9 mouse cellular contexts compared by ENCODE assay signal in the genomic region with DNA sequence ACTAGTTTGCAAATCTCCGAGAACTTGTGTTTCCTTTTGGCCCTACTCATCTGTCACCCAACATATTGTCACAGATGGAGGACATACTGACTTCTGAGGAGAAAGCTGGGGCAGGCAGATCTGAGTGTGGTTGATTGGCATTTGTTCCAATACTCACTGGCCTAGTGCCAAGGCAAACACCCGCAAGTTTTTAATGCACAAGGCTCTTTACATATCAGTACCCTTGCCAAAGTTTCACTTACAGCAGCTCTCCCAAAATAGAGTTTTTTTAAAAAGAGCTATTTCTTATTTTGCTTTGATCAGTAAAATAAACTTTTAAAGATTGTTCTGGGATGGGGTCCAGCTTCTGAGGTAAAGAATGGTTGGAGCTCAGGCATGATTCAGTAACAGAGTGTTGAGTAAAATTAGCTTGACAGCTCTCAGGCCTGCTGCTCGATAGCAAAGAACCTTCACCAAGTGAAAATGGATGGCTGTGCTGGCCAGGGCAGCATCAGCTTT.
A peak's percentile ranks its signal among the peaks of the same experiment; 100 is the strongest.
DNase-seq lines count a peak whose midpoint lies in the region; ATAC-seq lines count a peak whose summit lies in the region.
"Had no signal": no experiment of that assay in that cellular context is flagged by ENCODE, and none has a peak within 500 bp of the region (broad histone marks: within the 10 kb centered on the region; RNA-seq: fewer than 3 reads in every experiment).

No protein-coding gene starts in this region.

- H3K4me2 ChIP-seq in midbrain, embryonic 11.5 days = no peak overlapping the region
- H3K4me2 ChIP-seq in midbrain, embryonic 13.5 days (replicated peaks) = no peak overlapping the region
- no peak overlapping the region for H3K4me2 ChIP-seq in forebrain, embryonic 14.5 days (ENCODE audit: low read length)
- H3K4me2 ChIP-seq in hindbrain, embryonic 14.5 days (replicated peaks) = no peak overlapping the region
- no peak overlapping the region for H3K4me2 ChIP-seq in lung, embryonic 16.5 days (ENCODE audit: low read depth, low read length)
- H3K4me2 ChIP-seq: limb, embryonic 12.5 days had no signal

- H3K27ac ChIP-seq in midbrain, embryonic 11.5 days (ENCODE audit: low read depth, low read length) = no peak overlapping the region
- H3K27ac ChIP-seq in midbrain, embryonic 13.5 days = no peak overlapping the region
- peak overlapping the region; percentile 17; the same call in 1 of the 2 replicates for H3K27ac ChIP-seq in forebrain, embryonic 14.5 days (ENCODE audit: low read depth, low read length)
- peak overlapping the region; percentile 43; the same call in 1 of the 2 replicates for H3K27ac ChIP-seq in hindbrain, embryonic 14.5 days
- H3K27ac ChIP-seq in lung, embryonic 16.5 days (ENCODE audit: low read length) = peak overlapping the region; percentile 60
- H3K27ac ChIP-seq: limb, embryonic 12.5 days had no signal

- no peak overlapping the region for H3K4me3 ChIP-seq in midbrain, embryonic 11.5 days (ENCODE audit: low read depth, low read length)
- no peak overlapping the region for H3K4me3 ChIP-seq in midbrain, embryonic 13.5 days (replicated peaks)
- no peak overlapping the region for H3K4me3 ChIP-seq in forebrain, embryonic 14.5 days (ENCODE audit: low read depth, low read length)
- no peak overlapping the region for H3K4me3 ChIP-seq in hindbrain, embryonic 14.5 days (replicated peaks; ENCODE audit: low read length)
- no peak overlapping the region for H3K4me3 ChIP-seq in lung, embryonic 16.5 days (ENCODE audit: low read length)
- H3K4me3 ChIP-seq: limb, embryonic 12.5 days had no signal

- peak; percentile 65 for DNase-seq in midbrain, embryonic 11.5 days (ENCODE audit: low spot score, missing footprints)
- DNase-seq in forebrain, embryonic 14.5 days (ENCODE audit: low spot score) = peak; percentile 87
- peak; percentile 33 for DNase-seq in hindbrain, embryonic 14.5 days (ENCODE audit: low spot score)
- DNase-seq in testis, postnatal 10 days (ENCODE audit: low spot score) = no peak
- no peak for DNase-seq in T-cell, adult 2 months (ENCODE audit: low spot score)
- no peak for DNase-seq in yolk sac, embryonic 10.5 days (ENCODE audit: low spot score)

- no peaks in the 10 kb centered on the region for H3K9me3 ChIP-seq in midbrain, embryonic 11.5 days (ENCODE audit: control insufficient read depth, low read length)
- no peaks in the 10 kb centered on the region for H3K9me3 ChIP-seq in midbrain, embryonic 13.5 days
- no peaks in the 10 kb centered on the region for H3K9me3 ChIP-seq in forebrain, embryonic 14.5 days (replicated peaks; ENCODE audit: control insufficient read depth, low read length)
- no peaks in the 10 kb centered on the region for H3K9me3 ChIP-seq in hindbrain, embryonic 14.5 days (ENCODE audit: control insufficient read depth, low read length)
- H3K9me3 ChIP-seq in lung, embryonic 16.5 days (ENCODE audit: control insufficient read depth, low read length) = no peaks in the 10 kb centered on the region
- H3K9me3 ChIP-seq: limb, embryonic 12.5 days had no signal

- H3K27me3 ChIP-seq in midbrain, embryonic 11.5 days (ENCODE audit: control insufficient read depth, insufficient read depth, low read length) = no peaks in the 10 kb centered on the region
- no peaks in the 10 kb centered on the region for H3K27me3 ChIP-seq in midbrain, embryonic 13.5 days
- H3K27me3 ChIP-seq in forebrain, embryonic 14.5 days (replicated peaks; ENCODE audit: control insufficient read depth, insufficient read depth, low read length) = no peaks in the 10 kb centered on the region
- no peaks in the 10 kb centered on the region for H3K27me3 ChIP-seq in hindbrain, embryonic 14.5 days (ENCODE audit: control insufficient read depth, insufficient read depth, low read length)
- H3K27me3 ChIP-seq in lung, embryonic 16.5 days (ENCODE audit: control insufficient read depth, insufficient read depth, low read depth, low read length) = no peaks in the 10 kb centered on the region
- H3K27me3 ChIP-seq: limb, embryonic 12.5 days had no signal

- WGBS in midbrain, embryonic 11.5 days = 77% methylated on average over 3 of the region's 3 CpGs
- 61% methylated on average over 3 of the region's 3 CpGs for WGBS in midbrain, embryonic 13.5 days
- WGBS in forebrain, embryonic 14.5 days = 18% methylated on average over 3 of the region's 3 CpGs
- 46% methylated on average over 3 of the region's 3 CpGs for WGBS in hindbrain, embryonic 14.5 days
- 15% methylated on average over 3 of the region's 3 CpGs for WGBS in lung, embryonic 16.5 days

- ATAC-seq in midbrain, embryonic 11.5 days (ENCODE audit: low FRiP score) = no peak
- no peak for ATAC-seq in midbrain, embryonic 13.5 days
- peak; percentile 74 for ATAC-seq in forebrain, embryonic 14.5 days
- no peak for ATAC-seq in hindbrain, embryonic 14.5 days (ENCODE audit: low FRiP score)
- peak; percentile 91 for ATAC-seq in lung, embryonic 16.5 days (ENCODE audit: low read depth)

- H3K4me1 ChIP-seq in midbrain, embryonic 11.5 days (ENCODE audit: control insufficient read depth, insufficient read depth, low read length) = no peaks in the 10 kb centered on the region
- peaks cover 43% of the 10 kb centered on the region for H3K4me1 ChIP-seq in midbrain, embryonic 13.5 days (replicated peaks)
- peaks cover 34% of the 10 kb centered on the region for H3K4me1 ChIP-seq in forebrain, embryonic 14.5 days (ENCODE audit: control insufficient read depth, insufficient read depth, low read length)
- peaks cover 51% of the 10 kb centered on the region for H3K4me1 ChIP-seq in hindbrain, embryonic 14.5 days (replicated peaks; ENCODE audit: control insufficient read depth, insufficient read depth, low read length)
- peaks cover 43% of the 10 kb centered on the region for H3K4me1 ChIP-seq in lung, embryonic 16.5 days (replicated peaks; ENCODE audit: control insufficient read depth, insufficient read depth, low read length)

- H3K36me3 ChIP-seq in midbrain, embryonic 11.5 days (ENCODE audit: control insufficient read depth, insufficient read depth, low read length) = no peaks in the 10 kb centered on the region
- no peaks in the 10 kb centered on the region for H3K36me3 ChIP-seq in midbrain, embryonic 13.5 days
- no peaks in the 10 kb centered on the region for H3K36me3 ChIP-seq in forebrain, embryonic 14.5 days (ENCODE audit: control insufficient read depth, insufficient read depth, low read length)
- no peaks in the 10 kb centered on the region for H3K36me3 ChIP-seq in hindbrain, embryonic 14.5 days (replicated peaks; ENCODE audit: control insufficient read depth, insufficient read depth)
- no peaks in the 10 kb centered on the region; the same call in 1 of the 2 replicates for H3K36me3 ChIP-seq in lung, embryonic 16.5 days (ENCODE audit: control insufficient read depth, insufficient read depth, low read length)

- no peak overlapping the region for H3K9ac ChIP-seq in midbrain, embryonic 11.5 days (ENCODE audit: low read length)
- H3K9ac ChIP-seq in midbrain, embryonic 13.5 days (replicated peaks) = no peak overlapping the region
- H3K9ac ChIP-seq in forebrain, embryonic 14.5 days (ENCODE audit: low read length) = no peak overlapping the region
- no peak overlapping the region for H3K9ac ChIP-seq in hindbrain, embryonic 14.5 days
- no peak overlapping the region for H3K9ac ChIP-seq in lung, embryonic 16.5 days (ENCODE audit: low read length)
- H3K9ac ChIP-seq: limb, embryonic 12.5 days had no signal

Comparison
In these comparisons a context has a peak if more than half of its experiments do, and no peak if none do; other contexts are left out.
1. ATAC-seq: peak in forebrain, embryonic 14.5 days (single experiment) and lung, embryonic 16.5 days (single experiment); none in midbrain, embryonic 11.5 days (single experiment), midbrain, embryonic 13.5 days (single experiment) and hindbrain, embryonic 14.5 days (single experiment).
2. DNase-seq: peak in midbrain, embryonic 11.5 days (single experiment), forebrain, embryonic 14.5 days (single experiment) and hindbrain, embryonic 14.5 days (single experiment); none in testis, postnatal 10 days (single experiment), T-cell, adult 2 months (single experiment) and yolk sac, embryonic 10.5 days (single experiment).
3. H3K27ac ChIP-seq: peak in forebrain, embryonic 14.5 days (single experiment), hindbrain, embryonic 14.5 days (single experiment) and lung, embryonic 16.5 days (single experiment); none in midbrain, embryonic 11.5 days (single experiment) and midbrain, embryonic 13.5 days (single experiment).